Mouse (Mus musculus) T-helper 2 cell (primary cell): Measurements from ENCODE around the gene Cnih2.

Experiments used
- in situ Hi-C: fragments of 300-600 bp; cut with MboI, MseI; formaldehyde crosslinking; loops from one replicate; pipeline ENCODE4 v1.15.1; 2025; ENCODE audit warnings: high pct_unique_total_duplicates

Gene Cnih2

DNA sequence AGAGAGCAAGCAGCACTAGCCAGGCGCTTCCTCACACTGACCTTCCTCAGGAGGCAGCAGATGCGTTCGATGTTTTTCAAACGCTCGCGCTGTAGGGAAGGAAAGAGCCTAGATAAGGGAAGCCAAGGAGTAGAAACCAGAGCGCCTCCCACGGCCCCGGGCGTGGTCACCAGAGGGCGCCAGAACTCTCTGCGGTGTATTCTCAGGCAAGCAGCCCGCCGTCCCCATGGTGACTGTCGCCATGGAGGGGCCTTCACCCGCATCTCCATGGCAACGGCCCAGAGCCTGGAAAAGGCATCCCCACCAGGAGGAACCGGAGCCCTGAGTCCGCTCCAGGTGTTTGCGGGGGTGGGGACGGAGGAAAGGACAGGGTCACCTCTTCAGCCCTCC is 4.1 kb downstream of the Cnih2 start:
- in situ Hi-C loops: loop anchor here (10.0 kb wide), 1 partner anchor 951 kb away; the partner anchor contains the start of gene Syvn1

- in situ Hi-C loops: loop anchor here (10.0 kb wide), 1 partner anchor 951 kb away; the partner anchor contains the start of gene Syvn1
Measured at GRCm38 (mm10) chr19:5093481-5094242, 4.7 kb downstream of the Cnih2 start.

DNA sequence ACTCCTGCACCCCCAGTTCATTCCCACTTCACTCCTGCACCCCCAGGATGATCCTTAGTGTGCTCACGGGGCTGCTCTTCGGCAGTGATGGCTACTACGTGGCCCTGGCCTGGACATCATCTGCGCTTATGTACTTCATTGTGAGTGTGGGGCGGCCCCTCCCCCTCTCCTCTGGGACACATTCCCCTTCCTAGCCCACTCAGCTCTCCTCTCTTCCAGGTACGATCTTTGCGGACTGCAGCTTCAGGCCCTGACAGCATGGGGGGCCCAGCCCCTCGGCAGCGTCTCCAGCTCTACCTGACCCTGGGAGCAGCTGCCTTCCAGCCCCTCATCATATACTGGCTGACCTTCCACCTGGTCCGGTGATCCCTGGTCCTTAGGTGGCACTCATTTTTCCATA is 6.2 kb downstream of the Cnih2 start:
- in situ Hi-C loops: loop anchor here (10.0 kb wide), 1 partner anchor 953 kb away; the partner anchor contains the start of gene Syvn1

DNA sequence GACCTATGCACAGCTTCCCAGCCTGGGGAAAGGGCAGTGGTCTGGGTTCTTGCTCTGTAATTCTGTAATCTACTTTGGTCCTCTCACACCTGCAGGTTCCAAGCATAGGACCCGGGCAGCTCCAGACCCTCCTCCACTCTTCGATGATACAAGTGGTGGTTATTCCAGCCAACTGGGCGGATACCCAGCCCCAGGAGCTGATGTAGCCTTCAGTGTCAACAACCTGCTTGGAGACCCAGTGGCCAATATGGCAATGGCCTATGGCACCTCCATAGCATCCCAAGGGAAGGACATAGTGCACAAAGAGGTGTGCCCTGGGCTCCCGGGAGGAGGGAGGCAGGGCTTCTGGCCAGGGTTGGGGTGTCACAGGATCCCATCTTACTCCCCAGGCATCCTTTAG is 9.0 kb downstream of the Cnih2 start:
- in situ Hi-C loops: loop anchor here (5.0 kb wide), 1 partner anchor 58 kb away; no protein-coding TSS in a partner anchor

DNA sequence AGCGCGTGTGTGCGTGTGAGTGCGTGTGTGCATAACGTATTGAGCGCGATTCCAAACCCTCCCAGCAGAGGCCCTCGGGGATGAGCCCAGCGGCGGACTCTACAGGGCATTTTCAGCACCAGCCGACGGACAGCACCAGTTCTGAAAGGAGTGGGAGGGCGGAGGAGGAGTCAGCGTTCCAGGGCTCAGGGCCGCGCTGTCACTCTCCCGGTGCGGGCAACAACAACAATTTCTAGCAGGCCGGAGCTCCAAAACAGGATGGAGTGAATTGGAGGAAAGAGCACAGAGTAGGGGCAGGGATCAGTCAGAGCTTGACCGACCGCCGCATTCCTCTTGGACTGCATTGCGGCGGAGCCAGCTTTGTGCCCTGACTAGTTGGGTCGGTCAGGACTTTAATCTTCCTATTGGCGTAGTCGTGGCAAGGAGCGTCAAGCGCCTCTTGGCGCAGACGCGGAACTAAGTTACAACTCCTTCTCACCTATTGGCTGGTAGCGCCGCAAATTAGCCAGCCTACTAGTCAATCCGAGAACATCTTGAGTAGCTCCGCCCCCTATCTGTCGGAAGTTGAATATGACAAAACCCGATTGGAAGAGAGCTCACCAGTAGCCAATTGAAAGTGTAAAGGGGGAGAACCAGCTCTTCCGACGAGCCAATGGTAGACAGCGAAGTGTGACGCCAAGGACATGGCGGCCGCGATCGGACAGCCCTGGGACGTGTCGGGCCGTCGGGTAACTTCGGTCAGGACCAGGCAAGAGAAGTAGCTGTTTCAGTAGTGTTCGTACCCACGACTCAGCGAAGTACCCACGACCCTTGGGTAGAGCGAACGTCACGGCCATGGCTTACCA is 10.2 kb downstream of the Cnih2 start, which contains the start of gene Yif1a:
Yif1a (plus strand) TSS at position 655 of the 845 bp plus-strand sequence.
- in situ Hi-C loops: loop anchor here (5.0 kb wide), 1 partner anchor 59 kb away; no protein-coding TSS in a partner anchor

DNA sequence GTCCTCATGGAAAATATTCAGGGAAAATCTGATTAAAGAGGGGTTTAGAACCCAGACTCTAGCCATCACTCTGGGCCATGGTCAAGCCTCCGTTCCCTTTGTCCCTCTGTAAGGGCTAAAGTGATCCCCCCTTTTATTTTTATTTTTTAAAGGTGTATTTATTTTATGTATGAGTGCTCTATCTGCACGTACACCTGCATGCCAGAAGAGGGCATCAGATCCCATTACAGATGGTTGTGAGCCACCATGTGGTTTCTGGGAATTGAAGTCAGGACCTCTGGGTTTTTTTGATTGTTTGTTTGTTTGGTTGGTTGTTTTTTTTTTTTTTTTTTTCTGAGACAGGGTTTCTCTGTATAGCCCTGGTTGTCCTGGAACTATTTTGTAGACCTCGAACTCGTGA is 11.8 kb downstream of the Cnih2 start:
- in situ Hi-C loops: loop anchor here (5.0 kb wide), 1 partner anchor 61 kb away; no protein-coding TSS in a partner anchor

DNA sequence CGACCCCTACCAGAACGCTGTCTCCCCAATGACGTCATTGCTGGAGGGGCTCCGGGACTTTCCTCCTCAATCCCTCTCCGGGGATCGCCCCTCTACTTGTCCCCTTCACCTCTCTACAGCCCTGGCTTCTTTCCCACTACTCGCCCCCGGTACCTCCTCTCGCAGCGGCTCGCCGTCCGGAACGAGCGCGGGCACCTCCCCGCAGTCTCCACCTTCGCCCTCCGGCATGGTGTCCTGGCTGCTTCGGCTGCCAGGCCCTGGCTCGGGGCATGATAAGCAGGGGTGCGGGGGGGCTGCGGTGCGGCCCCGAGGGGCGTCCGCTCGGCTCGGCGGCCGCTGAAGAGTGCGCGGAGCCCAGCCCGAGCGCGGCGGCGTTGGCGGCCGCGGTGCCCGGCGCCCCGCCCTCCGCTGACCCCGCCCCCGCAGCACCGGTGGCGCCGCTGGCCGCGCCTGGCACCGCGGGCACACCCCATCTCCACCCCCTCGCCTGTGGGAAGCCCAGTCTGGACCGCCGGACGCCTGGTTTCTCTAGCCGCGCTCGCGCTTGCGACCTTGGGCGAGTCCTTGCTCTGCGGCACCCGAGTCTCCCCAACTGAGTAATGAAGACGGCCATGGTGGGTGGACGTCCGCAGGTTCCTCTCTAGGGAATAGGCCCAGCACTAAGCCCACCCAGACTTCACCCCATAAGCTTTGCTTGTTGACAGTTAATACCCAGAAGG is 13.0 kb downstream of the Cnih2 start, which contains the start of gene Tmem151a:
Tmem151a (minus strand) TSS at position 387 of the 719 bp plus-strand sequence.
- in situ Hi-C loops: loop anchor here (5.0 kb wide), 1 partner anchor 62 kb away; no protein-coding TSS in a partner anchor

DNA sequence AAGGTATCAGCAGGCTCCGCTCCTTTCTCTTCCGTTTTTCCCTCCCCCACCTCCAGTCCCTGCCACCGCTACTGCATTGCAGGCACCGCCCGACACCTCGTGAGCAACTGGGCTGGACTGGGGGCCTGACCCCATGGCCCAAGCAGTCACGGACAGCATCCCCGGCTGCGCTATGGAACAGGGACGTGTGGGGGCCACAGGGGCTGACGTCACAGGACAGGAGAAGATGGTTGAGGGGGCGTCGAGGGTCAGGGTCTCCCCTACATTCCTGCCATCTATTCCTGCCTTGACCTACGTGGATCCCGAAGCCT is 13.5 kb downstream of the Cnih2 start:
- in situ Hi-C loops: loop anchor here (5.0 kb wide), 1 partner anchor 63 kb away; no protein-coding TSS in a partner anchor

- in situ Hi-C loops: no loop called here
Measured at GRCm38 (mm10) chr19:5083961-5084833, 14.1 kb downstream of the Cnih2 start.

GRCm38 (mm10) chr19:5082596-5082995 is 15.7 kb downstream of the Cnih2 start:
- in situ Hi-C loops: no loop called here

DNA sequence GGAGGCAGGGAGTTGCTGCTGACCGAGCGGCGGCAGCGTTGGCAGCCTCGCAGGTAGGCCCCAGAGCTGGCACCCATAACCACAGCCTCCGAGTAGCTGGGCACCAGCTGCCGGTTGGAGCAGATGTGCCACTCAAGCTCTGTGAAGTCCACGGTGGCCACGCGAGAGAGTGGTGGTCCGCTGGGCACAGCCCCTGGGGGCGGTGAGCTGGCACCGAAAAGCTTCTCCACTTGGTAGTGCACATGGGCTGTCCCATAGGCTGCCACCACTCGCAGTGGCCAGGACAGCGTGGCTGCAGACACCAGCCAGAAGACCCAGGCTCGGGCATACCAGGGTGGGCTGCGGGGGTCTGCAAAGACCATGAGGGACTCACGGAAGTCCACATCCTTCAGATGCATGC is 16.3 kb downstream of the Cnih2 start:
- in situ Hi-C loops: no loop called here

GRCm38 (mm10) chr19:5079279-5079678 is 19.0 kb downstream of the Cnih2 start:
- in situ Hi-C loops: no loop called here

DNA sequence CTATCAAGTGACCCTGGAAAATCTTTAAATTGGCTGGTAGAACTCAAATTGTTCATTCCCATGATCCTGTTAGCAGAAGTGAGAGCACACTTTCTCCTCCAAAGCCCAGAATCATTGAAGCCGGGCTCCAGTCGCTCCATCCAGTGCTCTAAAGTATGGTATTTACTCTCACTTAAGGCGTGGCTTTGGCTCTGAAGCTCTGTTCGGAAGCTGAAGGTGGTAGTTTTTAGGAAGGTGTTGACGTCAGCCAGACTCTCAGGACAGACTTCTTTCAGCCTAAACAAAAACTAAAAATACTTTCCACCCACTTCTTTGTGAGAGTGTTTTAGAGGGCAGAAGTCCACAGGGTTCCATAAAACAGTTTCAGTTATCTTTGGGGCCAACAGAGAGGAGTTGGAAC is 24.8 kb downstream of the Cnih2 start:
- in situ Hi-C loops: no loop called here

GRCm38 (mm10) chr19:5073028-5073427 is 25.3 kb downstream of the Cnih2 start:
- in situ Hi-C loops: no loop called here

DNA sequence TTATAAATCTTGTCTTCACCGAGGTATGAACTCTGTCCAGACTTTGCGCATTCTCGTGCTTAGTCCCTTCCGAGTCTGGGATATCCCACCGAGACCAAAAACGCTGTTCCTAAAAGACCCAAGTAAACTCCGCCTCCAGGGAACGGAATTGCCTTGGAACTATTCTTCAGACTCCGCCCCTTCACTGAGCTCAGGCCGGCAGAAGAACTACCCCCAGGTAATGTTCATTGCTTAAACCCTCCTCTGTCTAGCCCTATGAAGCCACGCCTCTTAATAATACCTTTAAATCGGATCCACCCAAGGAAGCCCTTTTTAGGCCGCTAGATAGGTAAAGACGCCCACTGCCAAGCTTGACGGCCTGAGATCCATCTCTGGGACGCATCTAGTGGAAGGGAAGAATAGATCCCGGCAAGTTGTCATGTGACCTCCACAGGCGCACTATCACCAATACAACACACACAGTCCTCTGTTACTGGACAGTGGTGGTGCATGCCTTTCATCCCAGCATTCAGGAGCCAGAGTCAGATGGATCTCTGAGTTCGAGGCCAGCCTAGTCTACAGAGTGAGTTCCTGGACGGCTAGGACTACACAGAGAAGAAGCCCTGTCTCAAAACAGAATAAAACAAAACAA is 25.8 kb downstream of the Cnih2 start:
- in situ Hi-C loops: no loop called here

DNA sequence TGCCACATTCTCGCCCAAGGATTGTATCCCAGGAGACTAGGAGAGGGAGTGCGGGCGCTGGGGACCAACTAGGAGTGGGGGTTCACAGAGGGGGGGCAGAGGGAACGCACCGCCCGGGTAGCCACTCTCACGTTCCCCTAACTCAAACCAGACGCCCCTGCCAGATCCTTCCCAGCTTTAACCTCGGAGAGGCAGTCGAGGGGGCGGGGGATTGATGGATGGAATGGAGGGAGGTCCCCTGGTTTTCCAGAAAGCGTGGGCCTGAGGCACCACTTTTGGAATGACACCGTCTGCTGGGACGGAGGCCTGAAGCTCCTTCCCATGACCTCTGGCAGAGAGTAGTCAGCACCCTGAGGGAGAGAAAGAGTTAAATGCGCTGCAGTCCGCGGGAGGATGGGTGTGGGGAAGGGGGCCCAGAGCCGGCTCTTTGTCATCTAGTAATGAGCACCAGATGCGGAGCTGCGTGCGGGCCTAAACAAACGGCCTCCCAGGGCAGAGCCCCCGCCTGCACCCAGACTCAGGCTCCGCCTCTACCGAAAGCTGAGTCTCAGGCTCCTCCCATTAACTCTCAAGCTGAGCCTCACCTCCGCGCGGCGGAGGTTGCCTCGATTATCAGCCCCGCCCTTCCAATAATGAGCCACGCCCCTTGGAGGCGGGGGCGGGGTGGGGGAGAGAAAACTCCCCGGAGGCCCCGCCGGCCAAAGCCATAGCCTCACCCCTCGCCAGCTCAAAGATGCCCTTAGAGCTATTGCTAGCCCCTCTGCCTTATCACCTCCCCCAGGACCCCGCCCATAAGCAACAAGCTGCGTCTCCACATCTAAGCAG is 26.6 kb downstream of the Cnih2 start:
- in situ Hi-C loops: no loop called here

DNA sequence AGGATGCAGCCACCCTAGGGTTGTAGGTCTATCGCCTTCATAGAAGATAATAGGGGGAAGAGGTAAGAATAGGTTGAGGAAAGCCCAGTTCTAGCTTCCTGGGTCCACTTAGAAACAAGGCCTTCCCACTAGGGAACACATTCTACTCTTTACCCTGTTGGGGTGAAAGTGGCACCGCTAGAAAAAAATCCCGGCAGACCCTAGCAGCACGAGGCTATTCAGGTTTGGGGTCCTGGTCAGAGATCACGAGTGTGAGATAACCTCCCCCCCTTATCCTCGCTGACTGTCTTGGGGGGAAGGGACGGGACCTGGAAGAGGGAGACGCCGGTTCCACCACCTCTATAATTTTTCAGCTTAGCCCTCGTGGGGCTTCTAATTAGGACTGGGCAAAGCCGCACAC is 27.2 kb downstream of the Cnih2 start:
- in situ Hi-C loops: no loop called here

DNA sequence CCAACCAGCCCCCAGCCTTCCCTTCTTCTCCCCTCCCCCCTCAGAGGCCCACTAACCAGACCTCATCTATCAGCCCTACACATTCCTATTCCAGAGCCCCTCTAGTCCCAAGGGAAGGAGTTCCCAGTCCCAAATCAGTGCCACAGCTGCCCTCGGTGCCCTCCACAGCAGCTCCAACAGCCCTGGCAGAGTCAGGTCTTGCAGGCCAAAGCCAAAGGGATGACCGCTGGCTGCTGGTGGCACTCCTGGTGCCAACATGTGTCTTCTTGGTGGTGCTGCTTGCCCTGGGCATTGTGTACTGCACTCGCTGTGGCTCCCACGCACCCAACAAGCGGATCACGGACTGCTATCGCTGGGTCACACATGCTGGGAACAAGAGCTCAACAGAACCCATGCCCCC is 28.3 kb downstream of the Cnih2 start:
- in situ Hi-C loops: no loop called here

GRCm38 (mm10) chr19:5069486-5069885 is 28.8 kb downstream of the Cnih2 start:
- in situ Hi-C loops: no loop called here
